Comparison of ENCODE assay signal across 8 mouse cellular contexts in the genomic region with DNA sequence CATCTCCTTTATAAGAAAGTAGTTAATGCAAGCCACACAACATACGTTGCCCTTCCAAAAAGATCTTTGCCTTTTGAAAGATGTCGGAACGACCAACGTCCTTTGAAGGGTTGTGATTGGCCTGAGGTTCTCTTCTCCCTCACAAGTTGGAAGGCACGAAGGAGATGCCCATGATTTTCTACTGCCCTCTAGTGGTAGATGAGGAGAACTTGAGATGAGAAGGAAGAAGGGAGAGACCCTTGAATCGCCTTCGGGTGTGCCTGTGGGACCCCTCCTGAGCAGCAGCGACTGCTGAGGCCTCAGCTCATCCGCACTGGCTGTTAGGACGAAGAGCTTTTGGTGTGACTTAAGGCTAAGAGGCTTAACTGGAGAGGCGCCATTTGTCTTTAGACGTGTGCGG. TPM values are rescaled to one million over a fixed set of nuclear protein-coding genes. Genes with fewer than 3 reads are reported as not detected.
DNase-seq lines count a peak whose midpoint lies in the region; ATAC-seq and TF ChIP-seq lines count a peak whose summit lies in the region.

No protein-coding gene starts in this region.

- no peaks in the 10 kb centered on the region for H3K36me3 ChIP-seq in hindbrain, embryonic 11.5 days (ENCODE audit: control insufficient read depth, insufficient read depth, low read length)
- H3K36me3 ChIP-seq in liver, embryonic 16.5 days (ENCODE audit: control insufficient read depth, insufficient read depth): no peaks in the 10 kb centered on the region
- no peaks in the 10 kb centered on the region for H3K36me3 ChIP-seq in neural tube, embryonic 13.5 days

- in situ Hi-C loops in Patski (cut with MboI; ENCODE audit: low pct_unique_long_range_greater_than_20kb): loop anchor here (5.0 kb wide), 1 partner anchor 46 kb away; no protein-coding TSS in a partner anchor

- H3K27ac ChIP-seq in embryonic fibroblast, embryonic 13.5 days (ENCODE audit: insufficient read depth, low read length): no peak overlapping the region
- no peak overlapping the region for H3K27ac ChIP-seq in hindbrain, embryonic 11.5 days (ENCODE audit: low read depth, low read length)
- no peak overlapping the region for H3K27ac ChIP-seq in liver, embryonic 16.5 days (ENCODE audit: low read length)
- no peak overlapping the region for H3K27ac ChIP-seq in neural tube, embryonic 13.5 days (replicated peaks)

- H3K4me2 ChIP-seq in hindbrain, embryonic 11.5 days (replicated peaks; ENCODE audit: low read depth, low read length): peak overlapping the region; percentile 5; the same call in 1 of the 2 replicates
- peak overlapping the region; percentile 29 for H3K4me2 ChIP-seq in liver, embryonic 16.5 days (ENCODE audit: low read depth, low read length)
- H3K4me2 ChIP-seq in neural tube, embryonic 13.5 days: peak overlapping the region; percentile 40

- no peak for TF ChIP-seq POLR2A in embryonic fibroblast, embryonic 13.5 days (IDR thresholded peaks at IDR 0.05; ENCODE audit: low read depth, low read length)

- H3K9me3 ChIP-seq in hindbrain, embryonic 11.5 days (ENCODE audit: control insufficient read depth, low read length): no peaks in the 10 kb centered on the region
- no peaks in the 10 kb centered on the region for H3K9me3 ChIP-seq in liver, embryonic 16.5 days (replicated peaks; ENCODE audit: control insufficient read depth, low read length)
- H3K9me3 ChIP-seq in neural tube, embryonic 13.5 days: no peaks in the 10 kb centered on the region

- no peak overlapping the region for H3K4me3 ChIP-seq in embryonic fibroblast, embryonic 13.5 days (ENCODE audit: insufficient read depth, low read length)
- H3K4me3 ChIP-seq in hindbrain, embryonic 11.5 days (ENCODE audit: low read depth, low read length): 0 out of 2 replicates have a peak overlapping the region, but pooled peaks have one; percentile 8
- peak overlapping the region; percentile 22 for H3K4me3 ChIP-seq in liver, embryonic 16.5 days (ENCODE audit: low read depth, low read length)
- 0 out of 2 replicates have a peak overlapping the region, but pooled peaks have one; percentile 4 for H3K4me3 ChIP-seq in neural tube, embryonic 13.5 days

- CTCF ChIA-PET in Patski (lab: Charles Lee): interaction anchor here (0.7 to 6.4 kb wide), 26 partner anchors 9 to 476 kb away, joined by 3 to 46 read pairs (median 5); a partner anchor contains a TSS

- POLR2A ChIA-PET in Patski (lab: Charles Lee): interaction anchor here (1.4 kb wide), 1 partner anchor 43 kb away, joined by 3 read pairs; no protein-coding TSS in a partner anchor

- TF ChIP-seq CTCF in Patski (IDR thresholded peaks at IDR 0.05): peak; percentile 86
- TF ChIP-seq CTCF in embryonic fibroblast, embryonic 13.5 days (IDR thresholded peaks at IDR 0.05; ENCODE audit: borderline replicate concordance, insufficient read depth, low read length): peak; percentile 17; the same call in 1 of the 2 replicates

- DNase-seq in left cerebral cortex, adult 11 months (ENCODE audit: low spot score): peak; percentile 29
- no peak for DNase-seq in left cerebral cortex, adult 18-20 months (ENCODE audit: low spot score in 2 of 2)
- DNase-seq in Patski (ENCODE audit: low read depth, low spot score): no peak
- DNase-seq in hindbrain, embryonic 11.5 days (ENCODE audit: low spot score): peak; percentile 70
- no peak for DNase-seq in gastrocnemius, postnatal 25 days

- H3K9ac ChIP-seq in hindbrain, embryonic 11.5 days (ENCODE audit: low read depth, low read length): no peak overlapping the region
- H3K9ac ChIP-seq in liver, embryonic 16.5 days (ENCODE audit: low read depth, low read length): no peak overlapping the region
- H3K9ac ChIP-seq in neural tube, embryonic 13.5 days: no peak overlapping the region

- WGBS in hindbrain, embryonic 11.5 days: 17% methylated on average over 13 of the region's 13 CpGs
- WGBS in liver, embryonic 16.5 days (ENCODE audit: insufficient replicate concordance): 7% methylated on average over 13 of the region's 13 CpGs
- 10% methylated on average over 13 of the region's 13 CpGs for WGBS in neural tube, embryonic 13.5 days

- peaks cover 9% of the 10 kb centered on the region for H3K27me3 ChIP-seq in Patski
- H3K27me3 ChIP-seq in hindbrain, embryonic 11.5 days (ENCODE audit: control insufficient read depth, insufficient read depth, low read length): no peaks in the 10 kb centered on the region
- no peaks in the 10 kb centered on the region for H3K27me3 ChIP-seq in liver, embryonic 16.5 days (ENCODE audit: control insufficient read depth, insufficient read depth, low read depth, low read length)
- H3K27me3 ChIP-seq in neural tube, embryonic 13.5 days: peaks cover 5% of the 10 kb centered on the region

- no peak for ATAC-seq in Patski
- ATAC-seq in hindbrain, embryonic 11.5 days (ENCODE audit: low FRiP score): 0 out of 2 replicates have a peak, but pooled peaks have one; percentile 47
- ATAC-seq in liver, embryonic 16.5 days (ENCODE audit: low read depth): no peak
- ATAC-seq in neural tube, embryonic 13.5 days (ENCODE audit: low read depth): no peak

- no peaks in the 10 kb centered on the region for H3K4me1 ChIP-seq in embryonic fibroblast, embryonic 13.5 days (ENCODE audit: control insufficient read depth, insufficient read depth, low read length)
- H3K4me1 ChIP-seq in hindbrain, embryonic 11.5 days (replicated peaks; ENCODE audit: control insufficient read depth, insufficient read depth, low read length): peaks cover 3% of the 10 kb centered on the region; the same call in 1 of the 2 replicates
- H3K4me1 ChIP-seq in liver, embryonic 16.5 days (ENCODE audit: control insufficient read depth, low read depth, low read length): no peaks in the 10 kb centered on the region
- H3K4me1 ChIP-seq in neural tube, embryonic 13.5 days (replicated peaks): no peaks in the 10 kb centered on the region; the same call in 1 of the 2 replicates

RNA-seq across cellular contexts. Expression of a gene that starts 10.4 kb away (rescaled TPM):
- total RNA-seq in left cerebral cortex, adult 18-20 months (2021): 100 to 1,000 TPM; 183 to 194 TPM
- 0.28 TPM for polyA plus RNA-seq in Patski (2021)
- 2.6 and 3.5 TPM in 2 replicates for polyA plus RNA-seq in embryonic fibroblast, embryonic 13.5 days (2011; ENCODE audit: insufficient read length, low read depth, missing spikeins)
- 2.9 and 3.4 TPM in 2 replicates for polyA plus RNA-seq in hindbrain, embryonic 11.5 days (2014; fragmentation: Nextera tagmentation; extraction: Ambion mirVana)
- polyA plus RNA-seq in liver, embryonic 16.5 days (2015; fragmentation: Nextera tagmentation; extraction: Ambion mirVana): 0.64 and 0.92 TPM in 2 replicates
- 6.1 and 7.6 TPM in 2 replicates for polyA plus RNA-seq in neural tube, embryonic 13.5 days (2015; fragmentation: Nextera tagmentation; extraction: Ambion mirVana)
- 100 to 1,000 TPM in 1 of 2 experiments, 10 to 100 TPM in 1; 98.2 to 105 TPM for total RNA-seq in gastrocnemius, postnatal 25 days (2021)

RNA-seq across cellular contexts. Expression of a gene that starts 10.7 kb away (rescaled TPM):
- not detected for total RNA-seq in left cerebral cortex, adult 18-20 months (2021)
- not detected for polyA plus RNA-seq in Patski (2021)
- polyA plus RNA-seq in embryonic fibroblast, embryonic 13.5 days (2011; ENCODE audit: insufficient read length, low read depth, missing spikeins): not detected in 2 replicates
- not detected in 2 replicates for polyA plus RNA-seq in hindbrain, embryonic 11.5 days (2014; fragmentation: Nextera tagmentation; extraction: Ambion mirVana)
- not detected in 2 replicates for polyA plus RNA-seq in liver, embryonic 16.5 days (2015; fragmentation: Nextera tagmentation; extraction: Ambion mirVana)
- polyA plus RNA-seq in neural tube, embryonic 13.5 days (2015; fragmentation: Nextera tagmentation; extraction: Ambion mirVana): not detected in 2 replicates
- total RNA-seq in gastrocnemius, postnatal 25 days (2021): not detected

RNA-seq across cellular contexts. Expression of a gene that starts 24.2 kb away (rescaled TPM):
- not detected for total RNA-seq in left cerebral cortex, adult 18-20 months (2021)
- polyA plus RNA-seq in Patski (2021): not detected
- polyA plus RNA-seq in embryonic fibroblast, embryonic 13.5 days (2011; ENCODE audit: insufficient read length, low read depth, missing spikeins): not detected in 2 replicates
- polyA plus RNA-seq in hindbrain, embryonic 11.5 days (2014; fragmentation: Nextera tagmentation; extraction: Ambion mirVana): not detected in 2 replicates
- not detected in 2 replicates for polyA plus RNA-seq in liver, embryonic 16.5 days (2015; fragmentation: Nextera tagmentation; extraction: Ambion mirVana)
- polyA plus RNA-seq in neural tube, embryonic 13.5 days (2015; fragmentation: Nextera tagmentation; extraction: Ambion mirVana): not detected in 2 replicates
- total RNA-seq in gastrocnemius, postnatal 25 days (2021): not detected

RNA-seq across cellular contexts. Expression of a gene that starts 30.1 kb away (rescaled TPM):
- total RNA-seq in left cerebral cortex, adult 18-20 months (2021): 1 to 10 TPM; 8.2 to 9.5 TPM
- 0.05 TPM for polyA plus RNA-seq in Patski (2021)
- polyA plus RNA-seq in embryonic fibroblast, embryonic 13.5 days (2011; ENCODE audit: insufficient read length, low read depth, missing spikeins): 13.7 and 15.2 TPM in 2 replicates
- 0.42 and 0.78 TPM in 2 replicates for polyA plus RNA-seq in hindbrain, embryonic 11.5 days (2014; fragmentation: Nextera tagmentation; extraction: Ambion mirVana)
- 1.9 and 2.0 TPM in 2 replicates for polyA plus RNA-seq in liver, embryonic 16.5 days (2015; fragmentation: Nextera tagmentation; extraction: Ambion mirVana)
- polyA plus RNA-seq in neural tube, embryonic 13.5 days (2015; fragmentation: Nextera tagmentation; extraction: Ambion mirVana): 1.6 and 1.9 TPM in 2 replicates
- total RNA-seq in gastrocnemius, postnatal 25 days (2021): 1 to 10 TPM; 1.9 to 2.2 TPM

Comparison
In these comparisons a context has a peak if more than half of its experiments do, and no peak if none do; other contexts are left out.
1. DNase-seq: peak in left cerebral cortex, adult 11 months (single experiment) and hindbrain, embryonic 11.5 days (single experiment); none in left cerebral cortex, adult 18-20 months (0 of 2), Patski (single experiment) and gastrocnemius, postnatal 25 days (single experiment).
2. Peak in every context shown above with its lines, with median percentiles within 50 percentile points of each other: H3K4me2 ChIP-seq.